Mouse (Mus musculus): ENCODE data around the gene Krt19. TPM values are rescaled to one million over a fixed set of nuclear protein-coding genes. Genes with fewer than 3 reads are reported as not detected.

The Krt19 gene
- total and polyA plus RNA-seq, 3 experiments: not detected

GRCm38 (mm10) chr11:100138809-100139208, 9.7 kb downstream of the Krt19 start (continued):
- TF ChIP-seq MEF2A (IDR thresholded peaks at IDR 0.05; ENCODE audit: extremely low read depth, insufficient replicate concordance, low read depth, low read length, poor library complexity, severe bottlenecking): no peak

GRCm38 (mm10) chr11:100137693-100138092, 10.8 kb downstream of the Krt19 start:
- Histone ChIP-seq H3K9ac (ENCODE audit: control insufficient read depth, low read depth, low read length, poor library complexity, severe bottlenecking) (no peak overlapping the region), H3K27ac (ENCODE audit: control insufficient read depth, low read depth, low read length) (no peak overlapping the region), H3K27me3 (ENCODE audit: control insufficient read depth in 1 of 2, insufficient read depth in 2 of 2, low read length in 2 of 2) (no peaks in the 10 kb centered on the region), H3K4me3 (ENCODE audit: control insufficient read depth in 1 of 2, insufficient read depth in 1 of 2, low read depth in 2 of 2, low read length in 2 of 2) (no peak overlapping the region), H3K79me2 (ENCODE audit: control insufficient read depth, insufficient read depth, low read length, poor library complexity) (no peaks in the 10 kb centered on the region), H3K4me1 (ENCODE audit: control insufficient read depth in 1 of 2, insufficient read depth in 2 of 2, low read length in 2 of 2) (no peaks in the 10 kb centered on the region), H3K9me3 (replicated peaks; ENCODE audit: insufficient read depth, low read length) (no peaks in the 10 kb centered on the region), H3K36me3 (ENCODE audit: control insufficient read depth in 1 of 2, insufficient read depth in 2 of 2, low read length in 2 of 2) (no peaks in the 10 kb centered on the region)
- no peak for DNase-seq (ENCODE audit: low read depth, low spot score)
- TF ChIP-seq JUND (IDR thresholded peaks at IDR 0.05; ENCODE audit: low read depth, low read length) (no peak), SMC3 (IDR thresholded peaks at IDR 0.05; ENCODE audit: low read depth, low read length) (no peak), CTCF (IDR thresholded peaks at IDR 0.05 in 2 of 3, conservative IDR thresholded peaks at IDR 0.05 in 1 of 3; ENCODE audit: control insufficient read depth in 1 of 3, insufficient read depth in 1 of 3, low read depth in 2 of 3, low read length in 3 of 3, poor library complexity in 1 of 3, severe bottlenecking in 1 of 3) (no peak), MXI1 (IDR thresholded peaks at IDR 0.05; ENCODE audit: low read depth, low read length) (no peak), ZKSCAN1 (IDR thresholded peaks at IDR 0.05; ENCODE audit: low read depth, low read length) (no peak), TBP (IDR thresholded peaks at IDR 0.05; ENCODE audit: low read depth, low read length) (no peak), CHD2 (IDR thresholded peaks at IDR 0.05; ENCODE audit: low read length) (no peak), MYB (IDR thresholded peaks at IDR 0.05; ENCODE audit: low read depth, low read length) (no peak), HCFC1 (IDR thresholded peaks at IDR 0.05; ENCODE audit: low read depth, low read length) (no peak), NRF1 (IDR thresholded peaks at IDR 0.05; ENCODE audit: insufficient read depth, low read depth, low read length, poor library complexity, severe bottlenecking) (no peak), MAFK (IDR thresholded peaks at IDR 0.05; ENCODE audit: borderline replicate concordance, low read depth, low read length) (no peak), ZNF384 (IDR thresholded peaks at IDR 0.05; ENCODE audit: low read depth, low read length) (no peak), RAD21 (IDR thresholded peaks at IDR 0.05; ENCODE audit: low read depth, low read length) (no peak), BHLHE40 (IDR thresholded peaks at IDR 0.05; ENCODE audit: borderline replicate concordance, low read depth, low read length) (no peak)

DNA sequence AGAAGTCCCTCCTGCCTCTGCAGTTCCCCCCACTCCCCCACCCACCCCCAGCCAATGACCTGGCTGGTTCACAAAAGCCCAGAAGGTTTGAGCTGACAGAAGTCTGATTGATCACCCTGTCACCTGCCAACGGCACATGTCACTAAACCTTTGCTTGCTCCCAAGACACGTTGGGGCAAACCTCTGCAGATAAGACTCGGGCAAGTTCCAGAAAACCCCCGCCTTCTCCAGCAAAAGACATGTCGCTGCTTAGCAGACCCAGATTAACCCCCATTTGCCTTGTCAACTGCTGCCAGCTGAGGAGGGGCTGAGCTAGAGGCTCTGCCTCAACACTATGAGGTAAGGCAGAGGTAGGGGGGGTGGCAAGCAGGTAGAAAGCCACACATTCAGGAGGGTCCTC, 11.9 kb downstream of the Krt19 start:
- no peaks in the 10 kb centered on the region for H3K27me3 ChIP-seq (ENCODE audit: control insufficient read depth in 1 of 2, insufficient read depth in 2 of 2, low read length in 2 of 2)
- H3K9ac ChIP-seq (ENCODE audit: control insufficient read depth, low read depth, low read length, poor library complexity, severe bottlenecking): no peak overlapping the region
- H3K36me3 ChIP-seq (ENCODE audit: control insufficient read depth in 1 of 2, insufficient read depth in 2 of 2, low read length in 2 of 2): no peaks in the 10 kb centered on the region
- H3K27ac ChIP-seq (ENCODE audit: control insufficient read depth, low read depth, low read length): no peak overlapping the region
- H3K4me1 ChIP-seq (ENCODE audit: control insufficient read depth in 1 of 2, insufficient read depth in 2 of 2, low read length in 2 of 2): no peaks in the 10 kb centered on the region
- H3K9me3 ChIP-seq (replicated peaks; ENCODE audit: insufficient read depth, low read length): no peaks in the 10 kb centered on the region
- DNase-seq (ENCODE audit: low read depth, low spot score): no peak
- H3K79me2 ChIP-seq (ENCODE audit: control insufficient read depth, insufficient read depth, low read length, poor library complexity): no peaks in the 10 kb centered on the region
- no peak overlapping the region for H3K4me3 ChIP-seq (ENCODE audit: control insufficient read depth in 1 of 2, insufficient read depth in 1 of 2, low read depth in 2 of 2, low read length in 2 of 2)
- TF ChIP-seq TCF12 (IDR thresholded peaks at IDR 0.05; ENCODE audit: low read depth, low read length) (no peak), ZC3H11A (IDR thresholded peaks at IDR 0.05; ENCODE audit: low read depth, low read length) (no peak), POLR2AphosphoS2 (IDR thresholded peaks at IDR 0.05; ENCODE audit: low read length) (no peak), MYB (IDR thresholded peaks at IDR 0.05; ENCODE audit: low read depth, low read length) (no peak), MXI1 (IDR thresholded peaks at IDR 0.05; ENCODE audit: low read depth, low read length) (no peak), ELF1 (IDR thresholded peaks at IDR 0.05; ENCODE audit: low read depth, low read length) (no peak), RAD21 (IDR thresholded peaks at IDR 0.05; ENCODE audit: low read depth, low read length) (no peak), MEF2A (IDR thresholded peaks at IDR 0.05; ENCODE audit: extremely low read depth, insufficient replicate concordance, low read depth, low read length, poor library complexity, severe bottlenecking) (no peak), UBTF (IDR thresholded peaks at IDR 0.05; ENCODE audit: borderline replicate concordance, insufficient read depth, low read depth, low read length) (no peak), E2F4 (IDR thresholded peaks at IDR 0.05; ENCODE audit: borderline replicate concordance, low read depth, low read length) (no peak), USF1 (IDR thresholded peaks at IDR 0.05; ENCODE audit: low read depth, low read length) (no peak), CHD1 (IDR thresholded peaks at IDR 0.05; ENCODE audit: low read depth, low read length) (no peak), SMC3 (IDR thresholded peaks at IDR 0.05; ENCODE audit: low read depth, low read length) (no peak), JUND (IDR thresholded peaks at IDR 0.05; ENCODE audit: low read depth, low read length) (no peak), ZMIZ1 (IDR thresholded peaks at IDR 0.05; ENCODE audit: low read depth, low read length) (no peak), MAFK (IDR thresholded peaks at IDR 0.05; ENCODE audit: borderline replicate concordance, low read depth, low read length) (no peak), SIN3A (IDR thresholded peaks at IDR 0.05; ENCODE audit: low read length) (no peak), EP300 (IDR thresholded peaks at IDR 0.05; ENCODE audit: low read depth in 1 of 2, low read length in 2 of 2) (no peak)
